Mouse (Mus musculus): ENCODE data around the gene Coro1c.

GRCm38 (mm10) chr5:113882566-113883383, 25.8 kb downstream of the Coro1c start:
- TF ChIP-seq CTCF (IDR thresholded peaks at IDR 0.05) (no peak), EP300 (IDR thresholded peaks at IDR 0.05) (no peak)

Data from lung, postnatal 0 days (tissue).